Mouse (Mus musculus) CD8-positive naive resting alpha-beta T cell, adult 2 months (primary cell): ENCODE measurements around the gene Kdm4b.

Experiments used
- DNase-seq, 2 experiments: peaks; one replicate each; pipeline ENCODE4 v3.0.0; 2022; ENCODE audit warnings: low read depth in 2 of 2, low spot score in 2 of 2

The Kdm4b gene

DNA sequence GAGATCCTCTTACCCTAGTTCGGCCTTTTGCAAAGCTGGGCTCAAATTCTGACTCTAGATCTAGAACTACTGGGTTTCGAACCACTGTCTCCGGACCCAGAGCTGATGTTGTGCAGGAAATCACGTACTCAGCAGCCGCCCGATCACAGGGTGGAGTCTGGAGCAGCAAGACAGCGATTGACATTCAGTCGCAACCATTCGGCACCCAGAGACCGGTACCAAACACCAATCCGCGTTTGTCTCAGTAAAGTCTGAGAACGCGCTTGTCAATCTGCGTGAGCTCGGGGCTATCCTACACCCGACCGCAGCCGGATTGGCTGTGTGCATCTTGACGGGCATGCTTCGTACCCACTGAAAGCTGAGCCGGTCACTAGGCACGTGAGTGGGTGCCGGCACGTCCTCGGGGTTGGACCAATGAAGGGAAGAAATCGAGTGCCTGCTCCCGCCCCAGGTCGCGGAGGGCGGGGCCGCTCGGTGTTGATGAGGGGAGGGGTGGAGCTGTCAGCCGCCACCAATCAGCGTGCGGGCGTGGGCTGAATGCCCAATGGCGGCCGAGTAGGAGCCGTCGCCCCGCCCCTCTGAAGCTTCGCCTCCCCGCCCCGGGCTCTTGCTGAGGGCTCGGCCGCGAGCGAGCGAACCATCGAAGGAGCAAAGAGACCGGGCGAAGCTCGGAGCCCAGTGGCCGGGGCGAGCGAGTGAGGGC lies at the start of gene Kdm4b:
Kdm4b (plus strand) TSS at position 613 of the 703 bp plus-strand sequence.
- DNase-seq = peak; percentile 98 to 99

DNA sequence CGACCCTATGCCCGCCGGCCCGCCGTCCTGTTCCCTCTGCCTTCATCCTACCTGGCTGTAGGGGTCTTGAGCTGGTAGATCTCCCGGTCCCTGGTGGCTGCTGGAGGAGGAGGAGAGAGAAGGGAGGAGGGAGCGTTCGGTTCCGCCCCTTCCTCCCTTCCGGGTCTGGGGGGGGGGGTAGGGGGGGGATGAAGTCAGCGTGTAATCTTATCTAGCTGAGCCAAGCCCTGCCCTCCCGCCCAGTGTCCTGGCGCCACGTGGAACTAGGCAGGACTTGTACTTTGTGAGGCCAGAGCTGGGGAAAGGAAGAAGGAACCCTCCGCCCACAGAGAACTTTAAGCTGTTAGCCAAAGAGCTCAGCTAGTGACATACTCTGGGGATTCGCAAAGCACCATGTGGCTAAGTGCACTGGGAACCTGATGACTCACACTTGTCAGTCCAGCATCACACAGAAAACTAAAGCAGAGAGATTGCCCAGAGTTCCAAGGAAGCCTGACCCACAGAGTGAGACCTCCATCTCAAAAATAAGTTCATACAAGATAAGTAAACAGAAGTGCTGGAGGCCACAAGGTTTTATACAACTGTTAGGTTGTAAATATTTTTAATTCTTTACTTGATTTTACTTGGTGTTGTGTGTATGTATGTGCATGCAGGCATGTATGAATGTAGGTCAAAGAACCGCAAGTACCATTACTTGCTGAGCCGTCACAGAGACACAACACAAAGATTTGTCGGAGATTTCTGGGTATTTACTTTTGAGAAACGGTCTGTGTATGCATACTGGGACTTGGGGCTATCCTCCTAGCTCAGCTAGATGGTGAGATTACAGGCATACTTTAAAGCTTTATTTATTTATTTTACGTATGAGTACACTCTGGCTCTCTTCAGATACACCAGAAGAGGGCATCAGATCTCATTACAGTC lies 49.0 kb upstream of the Kdm4b start, which contains the start of gene Ticam1:
Ticam1 (minus strand) TSS at position 144 of the 924 bp plus-strand sequence.
- DNase-seq = peak; percentile 56 to 59

- DNase-seq = no peak
These were observed 48.3 kb upstream of the Kdm4b start for GRCm38 (mm10) chr17:56277567-56277893.

GRCm38 (mm10) chr17:56278340-56278739 lies 47.5 kb upstream of the Kdm4b start:
- DNase-seq = no peak

GRCm38 (mm10) chr17:56279481-56280155 lies 46.2 kb upstream of the Kdm4b start:
- DNase-seq = no peak

GRCm38 (mm10) chr17:56281193-56281592 lies 44.7 kb upstream of the Kdm4b start:
- DNase-seq = no peak

DNA sequence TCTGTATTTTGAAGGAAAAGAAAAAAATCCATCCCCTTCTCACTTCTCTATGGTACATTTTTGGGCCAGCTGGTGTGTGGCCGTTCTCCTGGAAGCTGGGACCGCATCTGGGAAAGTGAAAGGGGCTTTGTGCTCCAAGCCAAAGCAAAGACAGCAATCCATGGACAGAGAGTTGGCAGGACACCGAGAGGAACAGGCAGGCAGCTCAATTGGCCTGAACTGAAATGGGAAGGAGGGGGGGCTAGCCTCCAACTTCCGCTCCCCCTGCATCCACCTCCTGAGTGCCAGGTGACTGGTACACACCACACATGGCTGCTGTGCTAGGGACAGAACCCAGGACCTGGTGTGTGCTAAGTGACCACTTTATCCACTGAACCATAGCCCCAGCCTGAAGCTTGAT lies 43.1 kb upstream of the Kdm4b start:
- no peak for DNase-seq

- no peak for DNase-seq
These were observed 42.5 kb upstream of the Kdm4b start for GRCm38 (mm10) chr17:56283316-56283715.

DNA sequence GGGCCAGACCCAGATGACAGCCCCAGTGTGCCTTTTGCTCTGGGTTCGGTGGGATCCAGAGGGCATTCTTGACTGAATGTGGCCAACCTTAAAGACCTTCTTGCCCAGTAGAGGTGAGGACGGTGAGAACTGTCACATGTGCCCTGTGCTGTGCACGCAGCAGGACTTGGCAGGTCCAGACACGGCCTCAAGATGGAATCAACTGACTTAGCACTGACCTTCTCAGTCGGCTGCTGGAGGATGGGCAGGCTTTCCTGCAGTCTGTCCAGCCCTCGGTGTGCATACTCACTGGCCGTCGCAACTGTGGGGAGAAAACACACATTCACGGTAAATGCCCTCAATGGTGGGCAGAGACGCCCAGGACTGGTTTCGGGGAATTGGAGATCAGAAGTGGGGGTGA lies 39.9 kb upstream of the Kdm4b start:
- no peak for DNase-seq

GRCm38 (mm10) chr17:56287830-56288229 lies 38.0 kb upstream of the Kdm4b start:
- no peak for DNase-seq

- no peak for DNase-seq
These were observed 37.0 kb upstream of the Kdm4b start for GRCm38 (mm10) chr17:56288866-56289265.

- DNase-seq = peak; percentile 47 to 62
These were observed 36.2 kb upstream of the Kdm4b start for GRCm38 (mm10) chr17:56289371-56290331.

DNA sequence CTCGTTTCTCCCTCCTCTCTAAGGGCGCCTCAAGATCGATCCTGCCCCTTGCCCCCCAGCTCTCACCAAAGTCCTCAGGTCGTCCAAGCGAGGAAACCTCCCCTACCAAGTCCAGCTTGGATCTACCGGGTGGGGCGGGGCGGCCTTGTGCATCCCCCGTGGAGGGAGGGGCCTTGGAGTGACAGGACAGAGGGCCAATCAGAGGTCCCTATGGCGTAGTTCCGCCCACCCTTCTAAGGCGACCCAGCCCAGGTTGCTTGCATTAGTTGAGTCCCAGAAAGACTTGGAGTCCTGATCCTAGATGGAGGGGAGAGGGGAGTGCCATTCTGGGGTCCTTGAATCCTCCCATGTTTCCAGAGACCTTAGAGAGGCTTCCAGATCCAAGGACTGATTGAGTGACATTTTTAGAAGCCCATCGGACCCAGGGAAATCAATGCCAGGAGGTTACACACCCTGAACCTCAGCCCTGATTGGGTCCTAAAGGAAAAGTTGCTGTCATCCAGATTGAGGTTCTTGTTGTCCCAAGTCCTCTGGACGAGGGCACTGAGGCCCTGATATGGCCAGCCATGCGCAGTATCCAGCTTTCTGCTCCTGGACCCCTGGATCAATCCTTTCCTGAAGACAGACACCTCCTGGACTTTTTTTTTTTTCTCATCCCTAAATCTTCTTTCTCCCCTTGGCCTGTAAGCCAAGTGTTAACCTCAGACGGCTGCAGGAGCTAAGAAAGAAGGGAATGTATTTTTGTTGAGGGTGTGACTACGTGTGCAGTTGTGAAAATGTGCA lies 35.3 kb upstream of the Kdm4b start:
- DNase-seq = peak; percentile 74 to 82

- DNase-seq = peak; percentile 89 to 90
These were observed 34.7 kb upstream of the Kdm4b start for GRCm38 (mm10) chr17:56291171-56291511.

GRCm38 (mm10) chr17:56291826-56292475 lies 33.9 kb upstream of the Kdm4b start:
- no peak for DNase-seq

GRCm38 (mm10) chr17:56292531-56293222 lies 33.2 kb upstream of the Kdm4b start, which contains the start of gene Plin3:
Gene Plin3, minus strand, starts transcription at chr17:56292873.
- DNase-seq = no peak

- no peak for DNase-seq
These were observed 32.6 kb upstream of the Kdm4b start for GRCm38 (mm10) chr17:56293291-56293690.

- no peak for DNase-seq
These were observed 31.6 kb upstream of the Kdm4b start for GRCm38 (mm10) chr17:56294241-56294640.

GRCm38 (mm10) chr17:56296201-56296600 lies 29.7 kb upstream of the Kdm4b start:
- no peak for DNase-seq
